Mouse (Mus musculus): Measurements from ENCODE around the gene Acox2.

- no peak for TF ChIP-seq CTCF (IDR thresholded peaks at IDR 0.05; ENCODE audit: borderline replicate concordance, insufficient read depth, low read length)
- no peak for TF ChIP-seq POLR2A (IDR thresholded peaks at IDR 0.05; ENCODE audit: low read depth, low read length)
Measured at GRCm38 (mm10) chr14:8258752-8259151, 401 bp downstream of the Acox2 start.

Measured in embryonic fibroblast, embryonic 13.5 days (primary cell).